Mouse (Mus musculus) layer of hippocampus, postnatal 25 days (tissue): ENCODE results near the gene Rasgrp2. TPM values are rescaled to one million over a fixed set of nuclear protein-coding genes. Genes with fewer than 3 reads are reported as not detected.

Experiments
- total RNA-seq, 2 experiments: library from RNA; stranded (reverse); gene quantifications; 2 replicates each; pipeline ENCODE4 v1.2.3; 2021

Rasgrp2 gene
- total RNA-seq, 2 experiments from 2014 or later, result 29.3 to 29.8 TPM

Other genes with a start within 250 kb of the Rasgrp2 start
- gene Majin, start 215.0 kb upstream of the Rasgrp2 start, total RNA-seq, result not detected
- not detected for gene Gpha2, start 173.0 kb upstream of the Rasgrp2 start, total RNA-seq
- gene Ppp2r5b, start 163.5 kb upstream of the Rasgrp2 start, total RNA-seq, result 100 to 1,000 TPM; 137 to 146 TPM
- gene Atg2a, start 157.7 kb upstream of the Rasgrp2 start, total RNA-seq, result 10 to 100 TPM; 31.1 to 38.3 TPM
- gene Ehd1, start 122.6 kb upstream of the Rasgrp2 start, total RNA-seq, result 10 to 100 TPM; 84.9 to 88.6 TPM
- gene Cdc42bpg, start 92.9 kb upstream of the Rasgrp2 start, total RNA-seq, result 1 to 10 TPM; 3.9 to 4.6 TPM
- gene Men1, start 64.4 kb upstream of the Rasgrp2 start, total RNA-seq, result 10 to 100 TPM; 63.3 to 64.8 TPM
- gene Map4k2, start 58.2 kb upstream of the Rasgrp2 start, total RNA-seq, result 10 to 100 TPM; 66.3 to 78.4 TPM
- gene Sf1, start 35.6 kb upstream of the Rasgrp2 start, total RNA-seq, result 100 to 1,000 TPM; 180 to 215 TPM
- 10 to 100 TPM; 26.6 to 32.3 TPM for gene Pygm, start 14.9 kb upstream of the Rasgrp2 start, total RNA-seq
- gene Nrxn2, start 19.4 kb downstream of the Rasgrp2 start, total RNA-seq, result 100 to 1,000 TPM; 404 to 465 TPM
- gene Slc22a12, start 143.7 kb downstream of the Rasgrp2 start, total RNA-seq, result 1 to 10 TPM in 1 of 2 experiments, under 1 TPM in 1; 0.47 to 1.2 TPM